Mouse (Mus musculus) testis, adult 2 months (tissue): ENCODE measurements around the gene Trappc6b. TPM values are rescaled to one million over a fixed set of nuclear protein-coding genes. Genes with fewer than 3 reads are reported as not detected.

Experiments used
- H3K27ac ChIP-seq: fragments of 200-500 bp; 2 replicates; pipeline ENCODE4 v1.5.1; 2012; ENCODE audit warnings: low read depth, low read length; ENCODE audit not compliant: control insufficient read depth, insufficient read depth
- H3K27me3 ChIP-seq: fragments of 200-500 bp; 2 replicates; pipeline ENCODE4 v1.6.1; 2012; ENCODE audit warnings: mild to moderate bottlenecking, low read length, moderate library complexity; ENCODE audit not compliant: control insufficient read depth, insufficient read depth
- H3K36me3 ChIP-seq: fragments of 200-500 bp; 2 replicates; pipeline ENCODE4 v1.6.1; 2012; ENCODE audit warnings: mild to moderate bottlenecking, low read length; ENCODE audit not compliant: control insufficient read depth, insufficient read depth
- H3K4me1 ChIP-seq: fragments of 200-500 bp; 2 replicates; pipeline ENCODE4 v1.6.1; 2012; ENCODE audit warnings: low read length; ENCODE audit not compliant: control insufficient read depth, insufficient read depth
- H3K4me3 ChIP-seq: fragments of 200-500 bp; 2 replicates; pipeline ENCODE4 v1.5.1; 2012; ENCODE audit warnings: low read depth, mild to moderate bottlenecking, low read length, moderate library complexity, mixed read lengths; ENCODE audit not compliant: control insufficient read depth
- CTCF ChIP-seq: fragments of 200-500 bp; IDR thresholded peaks from 2 replicates; pipeline ENCODE4 v1.5.1; 2012; ENCODE audit warnings: low read depth, mild to moderate bottlenecking, inconsistent platforms, low read length, moderate library complexity; ENCODE audit not compliant: control insufficient read depth, insufficient read depth, insufficient replicate concordance
- POLR2A ChIP-seq: fragments of 200-500 bp; IDR thresholded peaks from 2 replicates; pipeline ENCODE4 v1.6.1; 2012; ENCODE audit warnings: low read depth, mild to moderate bottlenecking, inconsistent platforms, low read length, moderate library complexity; ENCODE audit not compliant: control insufficient read depth
- polyA plus RNA-seq: library from polyadenylated mRNA; depleted of rRNA; stranded (reverse); fragments of >200 nt; gene quantifications from 2 replicates; pipeline ENCODE4 v1.2.3, GENCODE M21; 2012; rRNA removed

The Trappc6b gene
- polyA plus RNA-seq, 1 experiment = 43.1 TPM

DNA sequence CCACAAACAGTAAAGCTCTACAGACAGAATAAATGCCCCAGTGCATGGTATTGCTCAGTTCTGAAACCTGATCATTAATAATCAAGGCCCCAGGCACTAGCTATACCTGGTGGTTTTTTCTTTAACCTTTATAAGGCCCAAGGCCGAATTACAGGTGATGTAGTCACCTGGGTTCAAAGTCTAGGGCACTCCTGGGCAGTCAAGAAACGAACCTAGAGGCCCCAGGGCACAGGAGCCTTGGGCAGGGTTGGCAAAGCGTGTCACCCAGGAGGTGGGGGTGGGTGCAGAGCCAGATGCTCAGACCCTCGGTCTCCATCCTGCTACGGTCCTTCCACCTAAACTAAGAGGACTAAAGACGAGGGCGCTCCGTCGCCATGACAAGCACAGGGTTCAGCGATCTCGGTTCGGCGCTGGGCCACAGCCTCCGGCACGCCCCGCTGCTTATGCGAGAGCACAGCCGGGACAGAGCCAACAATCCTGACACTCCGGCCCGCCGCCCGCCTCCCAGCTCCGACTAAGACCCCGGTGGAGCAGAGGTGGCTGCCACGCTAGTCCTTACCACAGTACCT, 49.9 kb downstream of the Trappc6b start:
- H3K4me1 ChIP-seq = peaks cover 2% of the 10 kb centered on the region; the same call in 1 of the 2 replicates
- no peaks in the 10 kb centered on the region; the same call in 1 of the 2 replicates for H3K36me3 ChIP-seq
- TF ChIP-seq POLR2A (no peak), CTCF (no peak)
- H3K27me3 ChIP-seq = no peaks in the 10 kb centered on the region
- peak overlapping the region; percentile 89 for H3K4me3 ChIP-seq
- H3K27ac ChIP-seq = peak overlapping the region; percentile 81

DNA sequence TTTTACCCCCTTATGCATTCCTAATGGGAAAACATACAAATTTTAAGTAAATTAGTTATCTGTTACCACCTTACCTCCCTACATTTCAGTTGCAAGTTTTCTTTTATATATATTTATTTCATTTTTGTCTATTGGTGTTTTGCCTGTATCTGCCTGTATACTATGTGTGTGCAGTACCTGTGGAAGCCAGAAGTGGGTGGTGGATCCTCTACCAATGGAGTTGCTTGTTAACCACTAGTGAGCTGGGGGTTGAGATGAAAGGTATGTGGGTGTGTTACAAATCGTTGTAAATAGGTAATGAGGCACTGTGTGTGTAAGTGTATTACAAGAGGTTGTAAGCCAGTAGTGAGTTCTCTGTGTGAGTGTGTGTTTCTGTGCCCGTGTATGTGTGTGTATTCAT, 50.8 kb downstream of the Trappc6b start:
- Histone ChIP-seq H3K4me3 (peak overlapping the region; percentile 24; the same call in 1 of the 2 replicates), H3K27ac (no peak overlapping the region), H3K4me1 (peaks cover 2% of the 10 kb centered on the region; the same call in 1 of the 2 replicates), H3K36me3 (no peaks in the 10 kb centered on the region; the same call in 1 of the 2 replicates), H3K27me3 (no peaks in the 10 kb centered on the region)
- TF ChIP-seq POLR2A (no peak), CTCF (no peak)

Other genes starting within 250 kb of the Trappc6b start
- 59.2 and 62.8 TPM in 2 replicates for gene Sec23a, start 49.5 kb downstream of the Trappc6b start, polyA plus RNA-seq
- gene Gemin2, start 48.1 kb downstream of the Trappc6b start, polyA plus RNA-seq = 4.1 and 5.5 TPM in 2 replicates
- gene Pnn, start 5.4 kb upstream of the Trappc6b start, polyA plus RNA-seq = 13.8 and 15.0 TPM in 2 replicates
- 19.0 and 21.9 TPM in 2 replicates for gene Mia2, start 34.3 kb upstream of the Trappc6b start, polyA plus RNA-seq
- 11.6 and 15.9 TPM in 2 replicates for gene Fbxo33, start 158.3 kb upstream of the Trappc6b start, polyA plus RNA-seq